Mouse (Mus musculus): Measurements from ENCODE around the gene Smok2b.
"Not testable (repeated sequence)": the region's sequence is repeated elsewhere in the genome, so short reads cannot be mapped to it uniquely, and the experiment has no call there.

The Smok2b gene

DNA sequence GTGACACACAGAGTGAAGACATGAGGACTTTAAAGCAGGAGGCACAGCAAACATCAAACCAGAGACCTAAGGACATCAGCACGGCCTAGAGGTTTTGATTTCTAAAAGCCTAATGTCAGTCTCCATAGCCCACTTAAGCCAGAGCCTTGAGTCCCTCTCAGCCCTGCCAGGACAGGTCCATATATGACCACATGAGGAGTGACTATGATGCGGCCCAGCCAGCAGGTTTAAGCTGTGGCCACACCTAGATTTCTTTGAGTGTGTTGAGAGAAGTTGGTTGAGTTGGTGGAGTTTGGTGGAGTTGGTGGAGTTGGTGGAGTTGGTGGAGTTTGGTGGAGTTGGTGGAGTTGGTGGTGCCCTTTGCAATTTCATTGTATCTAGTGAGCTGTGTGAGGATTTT lies at the start of gene Smok2b:
TSS of gene Smok2b (plus strand) at position 301 of the 400 bp plus-strand sequence.
- DNase-seq (ENCODE audit: low read depth, low spot score) = not testable (repeated sequence)

DNA sequence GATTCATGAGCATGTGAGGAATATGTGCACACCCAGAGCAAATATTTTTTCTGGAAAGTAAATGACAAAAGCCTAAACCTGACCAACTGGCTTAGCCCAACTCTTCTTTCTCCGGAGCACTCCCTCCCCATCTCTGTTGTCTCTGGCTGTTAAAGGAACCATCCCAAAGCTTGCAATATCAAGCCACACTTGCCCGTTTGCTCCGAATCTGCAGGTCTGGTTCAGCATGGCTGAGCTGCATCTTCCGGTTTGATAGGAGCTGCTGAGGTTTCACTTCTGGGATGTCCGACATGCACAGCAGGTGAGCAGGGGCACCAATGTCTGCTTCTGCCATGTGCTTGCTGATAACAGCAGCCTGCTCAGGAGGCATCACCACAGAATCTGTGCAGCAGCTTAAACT lies 49.6 kb upstream of the Smok2b start:
- not testable (repeated sequence) for DNase-seq (ENCODE audit: low read depth, low spot score)

DNA sequence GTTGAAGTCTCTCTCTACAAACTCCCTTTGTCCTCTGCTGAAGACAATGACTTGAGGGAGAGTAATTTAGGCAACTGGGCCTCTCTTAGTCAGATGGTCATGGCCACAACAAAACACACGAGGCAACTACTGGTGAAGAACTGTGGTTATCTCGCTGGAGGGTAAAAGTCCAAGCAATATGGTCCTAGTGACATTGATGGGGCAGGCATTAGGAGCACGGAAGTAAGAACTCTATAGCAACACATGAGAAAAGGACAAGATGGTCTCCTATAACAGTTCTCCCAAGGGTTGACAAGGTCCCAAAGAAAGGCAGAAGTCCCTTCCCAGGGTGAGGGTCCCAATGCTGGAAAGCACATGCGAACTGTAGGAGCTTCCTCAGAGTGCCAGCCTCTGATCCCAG lies 47.3 kb upstream of the Smok2b start:
- not testable (repeated sequence) for DNase-seq (ENCODE audit: low read depth, low spot score)

DNA sequence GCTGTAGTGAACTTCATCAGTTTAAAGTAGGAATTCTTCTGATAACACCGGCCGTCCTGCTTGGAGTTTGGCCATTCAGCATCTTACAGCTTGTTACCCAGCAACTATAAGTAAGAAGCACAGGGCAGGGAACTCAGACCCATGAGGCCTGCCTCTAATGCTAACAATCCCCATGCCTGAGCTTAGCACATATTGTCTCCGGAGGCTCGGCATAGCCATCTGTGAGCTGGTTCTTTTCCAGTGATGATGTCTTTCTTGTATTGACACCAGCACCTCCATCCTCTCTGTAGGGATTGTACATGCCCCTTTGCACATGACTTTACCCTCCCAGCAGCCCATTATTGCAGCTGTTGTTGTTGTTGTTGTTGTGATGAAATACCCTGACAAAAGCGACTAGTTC lies 45.5 kb upstream of the Smok2b start:
- not testable (repeated sequence) for DNase-seq (ENCODE audit: low read depth, low spot score)

DNA sequence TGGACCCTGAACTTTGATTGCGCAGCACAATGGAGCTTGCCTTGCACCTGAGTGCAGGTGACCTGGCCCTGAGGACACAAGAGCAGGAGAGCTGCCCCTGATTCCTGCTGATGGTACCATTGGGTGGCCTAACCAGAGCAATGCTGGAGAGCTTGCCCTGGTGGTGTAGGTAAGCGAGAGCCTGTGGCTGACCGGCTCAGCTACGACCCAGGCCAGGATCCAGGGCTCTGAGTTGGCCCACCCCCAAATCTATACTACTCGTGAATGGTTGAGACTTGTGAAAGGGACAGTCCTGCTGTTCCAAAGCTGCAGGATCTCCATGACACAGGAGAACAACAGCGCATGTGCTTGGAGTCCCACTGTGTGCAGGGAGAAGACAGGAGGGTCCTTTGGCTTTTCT lies 43.5 kb upstream of the Smok2b start:
- DNase-seq (ENCODE audit: low read depth, low spot score) = not testable (repeated sequence)

DNA sequence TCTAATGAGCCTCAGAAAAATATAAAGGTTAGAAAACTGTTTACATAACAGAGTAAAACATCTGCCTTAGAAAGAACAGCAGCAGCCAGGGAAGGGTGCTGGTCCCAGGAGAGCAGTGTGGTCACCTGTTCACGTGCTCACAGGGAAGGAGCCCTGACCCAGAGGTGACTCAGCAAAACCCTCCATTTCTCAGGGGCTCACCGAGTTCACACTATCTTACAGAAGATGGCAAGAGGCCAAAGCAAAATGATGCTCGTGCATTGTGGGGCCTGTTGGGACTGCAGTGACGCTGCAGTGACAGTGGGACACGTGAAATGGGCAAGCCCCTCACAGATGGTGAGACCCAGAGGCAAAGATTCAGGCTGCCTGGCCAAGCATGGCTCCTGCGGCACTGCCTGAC lies 42.4 kb upstream of the Smok2b start:
- DNase-seq (ENCODE audit: low read depth, low spot score) = peak; percentile 15

DNA sequence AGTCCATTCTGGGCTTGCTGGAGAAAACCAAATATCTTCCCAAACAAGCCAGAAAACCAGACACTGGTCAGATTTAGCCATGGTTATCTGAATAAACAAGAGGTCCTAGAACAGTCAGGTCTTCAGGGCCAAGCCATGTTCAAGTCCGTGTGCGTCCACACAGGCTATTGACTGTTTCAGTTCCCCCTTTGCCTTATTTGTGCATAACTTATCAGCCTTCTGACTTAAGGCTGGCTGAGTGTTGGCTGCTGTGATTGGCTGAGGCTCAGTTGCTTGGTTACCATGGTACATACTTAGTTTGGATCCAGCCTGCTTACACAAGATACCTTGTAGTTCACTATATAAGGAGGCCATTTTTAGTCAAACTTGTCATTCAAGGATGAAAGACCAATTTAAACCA lies 41.2 kb upstream of the Smok2b start:
- not testable (repeated sequence) for DNase-seq (ENCODE audit: low read depth, low spot score)

DNA sequence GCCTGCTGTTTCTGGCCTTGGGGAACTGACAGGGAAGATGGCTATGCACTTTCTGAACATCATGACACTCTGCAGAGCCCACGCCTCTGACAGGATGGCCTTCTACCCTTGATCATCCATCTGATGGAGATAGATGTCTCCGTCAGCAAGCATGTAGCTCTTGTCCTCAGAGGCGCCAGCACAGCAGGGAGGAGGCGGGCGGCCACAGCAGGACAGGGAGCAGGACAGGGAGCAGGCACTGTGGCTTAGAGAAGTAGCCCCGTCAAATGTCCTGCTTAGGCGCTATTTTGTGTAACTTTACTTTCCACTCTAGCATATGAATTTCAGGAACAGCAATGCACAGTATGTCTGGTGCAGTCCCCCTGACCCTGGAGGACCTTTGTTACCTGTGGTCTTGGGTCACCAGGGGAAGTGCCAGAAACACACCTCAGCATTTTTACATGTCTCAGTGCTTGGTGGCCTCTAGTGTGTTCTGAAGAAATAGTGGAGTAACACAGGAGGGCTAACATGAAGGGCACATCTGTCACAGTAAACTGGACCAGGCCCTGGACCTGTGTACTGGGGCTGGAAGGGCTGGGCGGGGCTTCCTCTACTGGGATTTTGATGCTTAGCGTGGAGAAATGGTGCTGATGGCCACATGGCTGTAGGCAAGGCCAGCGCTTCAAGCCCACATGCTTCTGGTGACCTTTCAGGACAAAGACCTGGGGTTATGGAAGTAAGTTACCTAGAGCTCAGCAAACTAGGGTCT lies 39.0 kb upstream of the Smok2b start:
- DNase-seq (ENCODE audit: low read depth, low spot score) = not testable (repeated sequence)

DNA sequence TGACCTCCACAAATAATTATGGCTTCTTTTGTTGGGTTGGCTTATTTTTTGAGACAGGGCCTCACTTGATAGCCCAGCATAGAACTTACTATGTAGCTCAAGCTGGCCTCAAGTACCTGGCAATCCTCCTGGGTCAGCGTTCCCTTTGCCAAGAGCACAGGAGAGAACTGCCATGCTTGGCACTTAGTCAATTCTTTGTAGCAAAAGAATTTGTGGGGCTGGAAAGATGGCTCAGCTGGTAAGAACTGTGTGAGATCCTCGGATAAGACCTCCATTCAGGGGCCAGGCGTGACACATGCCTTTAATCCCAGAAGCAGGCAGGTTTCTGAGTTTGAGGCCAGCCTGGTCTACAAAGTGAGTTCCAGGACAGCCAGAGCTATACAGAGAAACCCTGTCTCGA lies 33.6 kb upstream of the Smok2b start:
- DNase-seq (ENCODE audit: low read depth, low spot score) = not testable (repeated sequence)

DNA sequence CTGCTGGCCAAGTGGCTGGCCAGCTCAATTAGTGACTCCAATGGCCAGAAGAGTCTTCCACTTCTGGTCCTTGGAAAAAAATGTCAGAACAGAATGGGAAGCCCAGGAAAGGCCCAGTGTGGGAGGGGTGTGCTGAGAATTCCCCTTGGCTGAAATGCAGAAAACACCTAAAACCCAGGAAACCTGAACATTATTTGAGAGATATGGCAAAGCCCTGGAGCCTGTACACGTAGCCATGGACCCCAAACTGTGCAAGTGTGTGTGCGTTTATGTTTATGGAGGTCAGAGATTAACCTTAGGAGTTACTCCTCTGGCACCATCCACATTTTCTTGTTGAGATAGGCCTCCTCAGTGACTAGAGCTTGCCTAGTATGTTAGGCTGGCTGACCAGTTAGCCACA lies 31.2 kb upstream of the Smok2b start:
- not testable (repeated sequence) for DNase-seq (ENCODE audit: low read depth, low spot score)

DNA sequence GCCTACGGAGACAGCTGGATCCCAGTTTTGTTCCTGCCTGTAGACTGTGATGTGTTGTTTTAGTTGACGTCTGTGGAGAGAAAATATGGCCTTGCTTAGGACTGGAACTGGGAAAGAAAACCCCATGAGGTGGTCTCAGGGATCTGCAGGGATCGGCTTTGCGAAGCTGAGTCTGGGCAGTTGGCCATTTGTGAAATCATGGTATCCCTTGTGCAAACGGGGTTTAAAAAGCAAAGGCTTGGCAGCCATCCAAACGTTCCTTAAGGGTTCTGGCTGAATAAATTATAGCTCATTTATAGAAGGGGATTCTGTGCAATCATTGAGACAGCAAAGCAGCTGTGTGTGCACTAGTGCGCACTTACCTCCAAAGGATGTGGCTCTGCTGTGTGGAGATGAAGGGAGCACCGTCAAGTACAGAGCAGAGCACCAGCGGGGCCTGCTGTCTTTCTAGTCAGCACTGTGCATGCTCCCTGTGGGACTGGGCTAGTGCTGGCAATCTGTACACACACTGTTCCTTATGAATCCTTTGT lies 30.1 kb upstream of the Smok2b start:
- DNase-seq (ENCODE audit: low read depth, low spot score) = not testable (repeated sequence)

DNA sequence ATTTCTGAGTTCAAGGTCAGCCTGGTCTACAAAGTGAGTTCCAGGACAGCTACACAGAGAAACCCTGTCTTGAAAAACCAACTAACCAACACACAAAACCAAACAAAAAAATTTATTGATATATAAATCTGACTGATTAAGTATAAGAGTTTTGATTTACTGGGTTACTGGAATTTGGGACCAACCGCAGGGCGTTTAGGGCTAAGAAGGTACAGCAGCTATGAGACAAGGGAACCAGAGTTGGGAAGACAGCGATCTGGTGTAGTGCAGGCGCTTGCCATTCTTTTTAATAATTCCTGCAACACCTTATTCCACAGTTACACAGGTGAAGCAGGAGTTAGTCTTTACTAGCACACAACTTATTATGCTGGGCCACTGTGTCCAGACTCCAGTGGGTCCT lies 28.5 kb upstream of the Smok2b start:
- not testable (repeated sequence) for DNase-seq (ENCODE audit: low read depth, low spot score)

DNA sequence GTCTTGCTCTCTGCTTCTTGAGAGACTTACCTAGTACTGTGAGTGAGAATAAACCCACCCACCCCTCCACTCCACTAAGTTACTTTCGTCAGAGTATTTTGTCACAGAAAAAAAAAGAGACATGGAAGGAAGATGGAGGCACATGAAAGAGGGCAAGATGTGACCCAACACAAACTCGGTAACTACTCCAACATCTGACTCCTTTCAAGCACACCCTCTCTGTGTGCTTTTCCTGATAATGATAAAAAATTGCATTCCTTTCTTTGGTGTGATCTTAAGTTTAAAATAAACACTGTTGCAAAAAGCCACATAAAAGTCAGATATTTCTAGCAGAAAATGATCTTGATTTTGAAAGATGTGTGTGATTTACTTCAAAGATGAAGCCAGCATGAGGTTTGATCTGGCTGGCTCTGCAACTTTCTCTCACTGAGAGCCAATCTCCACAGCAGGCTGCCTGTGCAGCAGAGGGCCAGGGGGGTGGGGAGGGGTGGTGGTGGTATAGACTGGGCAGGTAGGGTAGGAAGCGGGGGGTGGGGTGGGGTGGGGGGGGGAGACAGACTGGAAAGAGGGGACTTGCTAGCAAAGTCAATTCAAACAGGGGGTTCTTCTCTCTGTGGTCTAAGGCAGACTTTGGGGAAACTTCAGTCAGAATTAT lies 27.5 kb upstream of the Smok2b start:
- not testable (repeated sequence) for DNase-seq (ENCODE audit: low read depth, low spot score)

DNA sequence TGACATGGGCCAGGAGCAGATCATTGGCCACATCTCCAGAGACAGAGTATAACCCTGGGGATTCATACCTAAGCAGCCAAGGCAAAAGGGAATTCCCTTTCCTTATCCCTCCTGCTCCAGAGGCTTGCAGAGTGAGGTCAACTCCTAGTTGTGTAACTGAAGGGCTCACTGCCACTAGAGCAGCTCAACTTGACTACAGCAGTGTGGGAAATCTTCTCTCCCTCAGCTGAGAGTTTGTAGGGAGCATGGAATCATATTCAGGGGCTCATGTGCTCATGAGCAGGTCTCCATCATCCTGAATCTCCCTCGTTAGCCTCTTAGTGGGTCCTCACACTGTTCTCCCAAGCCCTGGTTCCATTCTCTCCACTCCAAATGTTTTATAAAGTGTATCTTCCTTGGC lies 24.8 kb upstream of the Smok2b start:
- not testable (repeated sequence) for DNase-seq (ENCODE audit: low read depth, low spot score)

DNA sequence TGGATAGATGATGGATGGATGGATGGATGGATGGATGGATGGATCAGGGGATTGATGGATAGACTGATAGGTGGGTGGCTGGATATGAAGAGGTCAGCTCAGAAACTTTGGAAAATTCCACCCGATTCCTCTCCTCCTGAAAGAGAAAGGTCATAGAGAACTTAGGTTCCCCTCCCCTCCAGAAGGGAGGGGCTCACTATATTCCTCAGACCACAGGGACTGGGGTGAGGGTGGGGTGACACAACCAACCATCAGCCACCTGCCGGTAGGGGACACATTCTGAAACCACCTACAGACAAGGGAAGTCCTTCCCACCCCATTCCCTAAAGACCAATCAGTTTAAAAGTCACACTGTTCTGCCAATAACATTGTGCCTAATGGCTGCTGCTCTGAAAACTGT lies 23.6 kb upstream of the Smok2b start:
- DNase-seq (ENCODE audit: low read depth, low spot score) = no peak

DNA sequence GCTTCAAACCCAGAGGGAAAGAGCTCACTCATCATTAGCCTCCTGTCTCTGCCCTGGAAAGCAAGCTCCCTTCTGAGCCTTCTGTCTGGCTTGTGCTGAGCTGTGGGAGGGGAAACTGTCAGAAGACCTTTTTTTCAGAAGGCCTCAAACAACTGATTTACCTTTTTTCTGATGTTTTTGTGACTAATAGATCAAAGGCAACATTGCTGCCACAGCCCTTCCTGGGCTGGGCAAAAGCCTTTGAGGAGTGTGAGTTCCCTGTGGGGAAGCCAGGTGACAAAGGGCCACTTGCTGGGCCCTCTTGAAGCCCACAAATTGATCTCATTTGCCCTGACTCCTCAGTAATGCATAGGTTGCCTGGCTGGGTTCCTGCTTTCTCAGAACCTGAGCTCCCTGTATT lies 21.6 kb upstream of the Smok2b start:
- not testable (repeated sequence) for DNase-seq (ENCODE audit: low read depth, low spot score)

DNA sequence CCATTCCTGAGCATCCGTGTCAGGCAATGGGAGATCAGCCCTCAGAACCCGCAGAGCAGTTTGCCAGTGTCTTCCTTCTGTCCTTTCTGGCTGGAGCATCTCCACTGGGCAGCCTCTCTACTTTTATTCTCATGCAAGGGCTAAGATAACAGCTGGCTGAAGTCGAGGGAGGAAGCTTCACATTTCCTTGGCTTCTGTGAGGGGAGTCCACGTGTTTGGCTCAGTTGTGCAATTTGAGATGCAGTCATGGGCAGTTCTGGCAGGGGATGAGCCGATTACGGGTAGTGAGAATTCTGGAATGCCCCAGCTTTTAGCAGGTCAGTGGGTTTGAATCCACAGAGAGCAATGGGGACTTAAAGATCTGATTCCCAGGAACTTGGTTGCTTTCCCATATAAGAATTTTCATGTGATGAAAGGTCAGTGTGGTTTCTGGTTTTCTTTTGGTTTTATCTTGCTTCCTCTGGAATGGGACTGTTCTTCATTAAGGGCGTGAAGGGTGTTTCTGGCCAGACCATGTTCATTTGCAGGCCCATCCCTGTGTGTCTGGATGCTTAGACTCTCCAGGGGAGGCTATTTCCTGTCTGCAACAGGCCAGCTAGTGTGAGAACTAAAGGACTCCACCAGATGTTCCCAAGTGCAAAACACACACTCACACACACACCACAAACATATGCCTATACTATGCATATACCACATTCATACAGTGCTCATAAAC lies 17.8 kb upstream of the Smok2b start:
- no peak for DNase-seq (ENCODE audit: low read depth, low spot score)

DNA sequence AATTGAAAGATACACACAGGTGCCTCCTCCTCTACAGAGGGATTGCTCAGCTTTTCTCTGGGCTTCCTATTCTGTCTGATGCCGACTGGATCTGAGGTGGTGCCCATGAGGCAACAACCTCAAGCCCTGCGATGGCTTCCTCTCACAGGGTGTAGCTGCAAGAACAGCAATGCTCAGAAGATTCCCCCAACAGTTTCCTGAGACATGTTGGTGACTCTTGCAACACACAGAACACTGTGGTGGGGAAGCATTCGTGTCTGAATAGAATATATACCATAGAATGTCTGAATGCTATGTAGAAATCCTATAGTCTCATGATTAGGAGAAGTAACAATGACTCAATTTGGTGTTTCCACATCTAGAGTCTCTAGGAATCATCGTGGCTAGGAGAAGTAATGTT lies 15.9 kb upstream of the Smok2b start:
- no peak for DNase-seq (ENCODE audit: low read depth, low spot score)

DNA sequence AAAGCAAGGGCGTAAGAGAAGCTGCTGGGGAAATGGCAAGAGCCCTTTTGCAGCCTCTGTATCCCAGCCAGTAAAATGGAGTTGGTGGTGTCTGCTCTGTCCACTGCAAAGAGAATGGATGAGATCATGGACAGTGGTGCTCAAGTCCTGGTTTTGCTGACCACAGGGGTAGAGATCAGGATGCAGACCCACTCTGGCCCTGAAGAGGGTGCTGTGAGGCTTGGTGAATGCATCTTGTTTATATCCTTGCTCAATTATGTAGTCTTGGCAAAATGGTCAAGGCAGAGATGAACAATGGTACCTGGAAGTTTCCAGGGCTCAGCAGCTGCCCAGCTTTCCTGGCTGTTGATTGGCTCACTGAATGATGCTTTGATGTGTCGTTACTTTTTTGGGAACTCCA lies 14.5 kb upstream of the Smok2b start:
- DNase-seq (ENCODE audit: low read depth, low spot score) = no peak

DNA sequence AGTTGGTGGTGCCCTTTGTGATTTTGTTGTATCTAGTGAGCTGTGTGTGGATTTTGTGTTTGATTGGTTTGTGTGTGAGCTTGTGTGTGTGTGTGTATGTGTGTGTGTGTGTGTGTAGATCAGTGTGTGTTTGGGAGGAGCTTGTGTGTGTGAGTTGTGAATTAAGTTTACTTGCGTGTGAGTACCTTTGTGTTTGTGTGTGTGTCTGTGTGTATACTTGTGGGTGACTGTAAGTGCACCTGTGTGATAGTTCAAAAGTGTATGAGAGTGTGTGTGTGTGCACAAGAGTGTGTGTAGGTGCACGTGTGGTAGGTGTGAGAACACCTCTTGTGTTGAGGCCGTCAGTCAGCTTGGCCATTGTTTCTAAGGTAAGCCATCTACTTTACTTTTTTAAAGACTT lies 9.2 kb upstream of the Smok2b start, which contains the start of gene Smok2a:
TSS of gene Smok2a (plus strand) at position 301 of the 400 bp plus-strand sequence.
- DNase-seq (ENCODE audit: low read depth, low spot score) = no peak

DNA sequence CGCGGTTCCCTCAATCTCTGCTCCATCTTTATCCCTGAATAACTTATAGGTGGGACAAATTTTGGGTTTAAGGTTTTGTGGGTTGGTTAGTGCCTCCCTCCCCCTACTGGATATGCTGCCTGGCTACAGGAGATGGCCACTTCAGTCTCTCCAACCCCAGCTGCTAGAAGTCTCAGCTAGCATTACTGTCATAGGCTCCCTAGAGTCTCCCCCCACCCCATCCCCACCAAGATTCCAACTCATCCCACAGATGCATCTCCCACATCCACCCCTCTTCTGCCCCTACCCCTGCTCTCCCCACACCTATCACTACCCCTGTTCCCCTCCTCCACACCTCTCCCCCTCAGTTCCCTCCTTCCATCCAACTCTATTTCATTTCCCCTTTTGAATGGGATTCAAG lies 8.1 kb upstream of the Smok2b start:
- DNase-seq (ENCODE audit: low read depth, low spot score) = not testable (repeated sequence)

DNA sequence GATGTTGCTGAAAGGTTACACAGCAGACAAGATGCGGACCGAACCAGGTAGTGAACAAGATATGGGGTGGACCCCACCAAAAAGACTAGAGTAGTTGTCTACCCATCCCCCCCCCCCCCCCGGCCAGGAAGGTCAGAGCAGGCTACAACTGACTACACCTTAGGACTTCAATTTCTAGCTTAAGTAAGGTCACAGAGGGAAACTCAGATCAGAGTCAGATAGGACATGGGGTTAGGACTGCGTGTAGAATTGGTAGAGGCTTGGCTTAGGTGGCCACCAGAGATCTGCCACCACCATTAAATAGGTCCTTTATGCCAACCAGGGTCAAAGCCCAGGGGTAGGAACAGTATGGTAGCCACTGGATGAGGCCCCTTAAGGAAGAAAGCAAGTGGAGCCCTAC lies 9.4 kb downstream of the Smok2b start:
- not testable (repeated sequence) for DNase-seq (ENCODE audit: low read depth, low spot score)

Data from 3T3-L1 (cell line).